Mouse (Mus musculus): ENCODE measurements around the gene A930002H24Rik. TPM values are rescaled to one million over a fixed set of nuclear protein-coding genes. Genes with fewer than 3 reads are reported as not detected.

Gene A930002H24Rik
- polyA plus RNA-seq, 2 experiments from 2014 or later = not detected

GRCm38 (mm10) chr17:63831550-63831949 lies 32.0 kb downstream of the A930002H24Rik start:
- ATAC-seq = no peak

GRCm38 (mm10) chr17:63828561-63829332 lies 34.8 kb downstream of the A930002H24Rik start:
- no peak for ATAC-seq

GRCm38 (mm10) chr17:63826767-63827166 lies 36.8 kb downstream of the A930002H24Rik start:
- ATAC-seq = no peak

- no peak for ATAC-seq
Measured at GRCm38 (mm10) chr17:63826196-63826595, 37.4 kb downstream of the A930002H24Rik start.

- ATAC-seq = no peak
Measured at GRCm38 (mm10) chr17:63824141-63824540, 39.5 kb downstream of the A930002H24Rik start.

GRCm38 (mm10) chr17:63818444-63819027 lies 45.1 kb downstream of the A930002H24Rik start:
- no peak for ATAC-seq

GRCm38 (mm10) chr17:63813552-63813951 lies 50.0 kb downstream of the A930002H24Rik start:
- no peak for ATAC-seq

Other genes with a start within 250 kb of the A930002H24Rik start
- under 1 TPM; 0.82 to 0.87 TPM for gene Fer, start 729 bp downstream of the A930002H24Rik start, polyA plus RNA-seq (2017; shearing (Covaris generic))